34 mouse cellular contexts compared by ENCODE assay signal in genomic region chr2:65548665-65549064, GRCm38 (mm10). TPM values are rescaled to one million over a fixed set of nuclear protein-coding genes. Genes with fewer than 3 reads are reported as not detected.
"Had no signal": no experiment of that assay in that cellular context is flagged by ENCODE, and none has a peak within 500 bp of the region (broad histone marks: within the 10 kb centered on the region; RNA-seq: fewer than 3 reads in every experiment).

No protein-coding gene starts in this region.

- H3K36me3 ChIP-seq: limb, embryonic 10.5 days; limb, embryonic 12.5 days; limb, embryonic 13.5 days; limb, embryonic 15.5 days; liver, embryonic 13.5 days; liver, embryonic 15.5 days; lung, embryonic 15.5 days; midbrain, embryonic 10.5 days; midbrain, embryonic 12.5 days; midbrain, embryonic 13.5 days; midbrain, embryonic 15.5 days; neural tube, embryonic 12.5 days had no signal

- H3K9me3 ChIP-seq: limb, embryonic 10.5 days; limb, embryonic 12.5 days; limb, embryonic 13.5 days; limb, embryonic 15.5 days; liver, embryonic 13.5 days; liver, embryonic 15.5 days; lung, embryonic 15.5 days; midbrain, embryonic 10.5 days; midbrain, embryonic 12.5 days; midbrain, embryonic 13.5 days; midbrain, embryonic 15.5 days; neural tube, embryonic 12.5 days had no signal

- ATAC-seq: lung, postnatal 0 days; midbrain, embryonic 13.5 days; midbrain, embryonic 15.5 days; midbrain, embryonic 16.5 days had no signal

- H3K27ac ChIP-seq: left cerebral cortex, adult 2 months; limb, embryonic 10.5 days; limb, embryonic 12.5 days; limb, embryonic 13.5 days; limb, embryonic 15.5 days; liver, embryonic 13.5 days; liver, embryonic 14.5 days; liver, embryonic 15.5 days; lung, embryonic 15.5 days; macrophage; midbrain, embryonic 10.5 days; midbrain, embryonic 12.5 days; midbrain, embryonic 13.5 days; midbrain, embryonic 15.5 days; neural tube, embryonic 12.5 days had no signal

- H3K4me1 ChIP-seq: limb, embryonic 15.5 days; liver, embryonic 13.5 days; lung, embryonic 15.5 days; megakaryocyte, embryonic 14.5 days had no signal

- H3K9ac ChIP-seq: limb, embryonic 12.5 days; limb, embryonic 13.5 days; limb, embryonic 15.5 days; liver, embryonic 13.5 days; liver, embryonic 14.5 days; liver, embryonic 15.5 days; lung, embryonic 14.5 days; lung, embryonic 15.5 days; midbrain, embryonic 12.5 days; midbrain, embryonic 13.5 days; midbrain, embryonic 15.5 days; neural tube, embryonic 12.5 days had no signal

- H3K4me2 ChIP-seq: limb, embryonic 12.5 days; limb, embryonic 13.5 days; limb, embryonic 15.5 days; liver, embryonic 13.5 days; liver, embryonic 15.5 days; lung, embryonic 14.5 days; lung, embryonic 15.5 days; midbrain, embryonic 11.5 days; midbrain, embryonic 12.5 days; midbrain, embryonic 13.5 days; midbrain, embryonic 15.5 days; neural tube, embryonic 12.5 days had no signal

- H3K4me3 ChIP-seq: left cerebral cortex, adult 2 months; limb, embryonic 10.5 days; limb, embryonic 12.5 days; limb, embryonic 13.5 days; limb, embryonic 15.5 days; liver, embryonic 13.5 days; liver, embryonic 15.5 days; lung, embryonic 15.5 days; megakaryocyte, embryonic 14.5 days; midbrain, embryonic 10.5 days; midbrain, embryonic 12.5 days; midbrain, embryonic 13.5 days; midbrain, embryonic 15.5 days; myocyte; neural tube, embryonic 12.5 days had no signal

- DNase-seq: layer of hippocampus, postnatal 36 days; left cerebral cortex, postnatal 4 days; liver, embryonic 13.5 days; lung, adult 18-20 months; lung, adult 2 months; lung, embryonic 14.5 days; lung, postnatal 10 days; lung, postnatal 14 days; lung, postnatal 36 days; lung, postnatal 4 days; midbrain, embryonic 14.5 days had no signal

- H3K27me3 ChIP-seq: limb, embryonic 12.5 days; limb, embryonic 13.5 days; limb, embryonic 15.5 days; liver, embryonic 13.5 days; liver, embryonic 15.5 days; lung, embryonic 15.5 days; megakaryocyte, embryonic 14.5 days; midbrain, embryonic 12.5 days; midbrain, embryonic 13.5 days; midbrain, embryonic 15.5 days; neural tube, embryonic 12.5 days had no signal

RNA-seq across cellular contexts. Expression of gene Scn3a, which starts 18.8 kb away (rescaled TPM):
- total RNA-seq: megakaryocyte progenitor cell, adult 5-6 weeks; megakaryocyte, adult 5-6 weeks; megakaryocyte-erythroid progenitor cell, adult 5-6 weeks; monocyte, adult 5-6 weeks had no signal
- polyA plus RNA-seq: macrophage had no signal
